Mouse (Mus musculus): ENCODE measurements around the gene Rusc2. TPM values are rescaled to one million over a fixed set of nuclear protein-coding genes. Genes with fewer than 3 reads are reported as not detected.

Gene Rusc2
- polyA plus RNA-seq, 1 experiment from 2014 or later = 37.6 TPM

- Histone ChIP-seq H3K4me3 (replicated peaks) (no peak overlapping the region), H3K9me3 (no peaks in the 10 kb centered on the region), H3K4me1 (no peaks in the 10 kb centered on the region; the same call in 1 of the 2 replicates), H3K4me2 (no peak overlapping the region), H3K27me3 (no peaks in the 10 kb centered on the region), H3K9ac (no peak overlapping the region), H3K36me3 (replicated peaks) (no peaks in the 10 kb centered on the region), H3K27ac (no peak overlapping the region)
- no peak for ATAC-seq (ENCODE audit: low FRiP score)
- 72% methylated on average over 9 of the region's 9 CpGs for WGBS
Measured at GRCm38 (mm10) chr4:43389845-43390440, 8.2 kb downstream of the Rusc2 start.

- no peak overlapping the region for H3K4me3 ChIP-seq (replicated peaks)
- H3K4me1 ChIP-seq = no peaks in the 10 kb centered on the region; the same call in 1 of the 2 replicates
- H3K27ac ChIP-seq = no peak overlapping the region
- H3K27me3 ChIP-seq = no peaks in the 10 kb centered on the region
- no peaks in the 10 kb centered on the region for H3K9me3 ChIP-seq
- 87% methylated on average over 3 of the region's 3 CpGs for WGBS
- no peak overlapping the region for H3K4me2 ChIP-seq
- H3K9ac ChIP-seq = no peak overlapping the region
- no peak for ATAC-seq (ENCODE audit: low FRiP score)
- no peaks in the 10 kb centered on the region for H3K36me3 ChIP-seq (replicated peaks)
Measured at GRCm38 (mm10) chr4:43391521-43392050, 9.8 kb downstream of the Rusc2 start.

- Histone ChIP-seq H3K27ac (no peak overlapping the region), H3K36me3 (replicated peaks) (no peaks in the 10 kb centered on the region)
- 69% methylated on average over 15 of the region's 15 CpGs for WGBS
Measured at GRCm38 (mm10) chr4:43394345-43394891, 12.6 kb downstream of the Rusc2 start.

GRCm38 (mm10) chr4:43395147-43395546 lies 13.4 kb downstream of the Rusc2 start:
- no peaks in the 10 kb centered on the region for H3K9me3 ChIP-seq
- no peak overlapping the region for H3K4me2 ChIP-seq
- ATAC-seq (ENCODE audit: low FRiP score) = no peak
- H3K4me3 ChIP-seq (replicated peaks) = no peak overlapping the region
- peaks cover 8% of the 10 kb centered on the region for H3K4me1 ChIP-seq
- H3K36me3 ChIP-seq (replicated peaks) = no peaks in the 10 kb centered on the region
- 90% methylated on average over 5 of the region's 5 CpGs for WGBS
- no peak overlapping the region for H3K9ac ChIP-seq
- H3K27me3 ChIP-seq = no peaks in the 10 kb centered on the region
- H3K27ac ChIP-seq = no peak overlapping the region

More at GRCm38 (mm10) chr4:43394345-43394891, 12.6 kb downstream of the Rusc2 start:
- Histone ChIP-seq H3K4me3 (replicated peaks) (no peak overlapping the region), H3K9me3 (no peaks in the 10 kb centered on the region), H3K9ac (no peak overlapping the region), H3K27me3 (no peaks in the 10 kb centered on the region), H3K4me2 (no peak overlapping the region), H3K4me1 (peaks cover 7% of the 10 kb centered on the region)
- no peak for ATAC-seq (ENCODE audit: low FRiP score)

GRCm38 (mm10) chr4:43395836-43396235 lies 14.1 kb downstream of the Rusc2 start:
- WGBS = 77% methylated on average over 9 of the region's 9 CpGs

GRCm38 (mm10) chr4:43396381-43396780 lies 14.6 kb downstream of the Rusc2 start:
- no peak for ATAC-seq (ENCODE audit: low FRiP score)
- H3K9me3 ChIP-seq = no peaks in the 10 kb centered on the region
- no peak overlapping the region for H3K4me2 ChIP-seq
- 91% methylated on average over 5 of the region's 5 CpGs for WGBS
- peaks cover 17% of the 10 kb centered on the region for H3K4me1 ChIP-seq
- H3K9ac ChIP-seq = no peak overlapping the region
- no peaks in the 10 kb centered on the region for H3K36me3 ChIP-seq (replicated peaks)
- no peak overlapping the region for H3K27ac ChIP-seq
- no peak overlapping the region for H3K4me3 ChIP-seq (replicated peaks)
- no peaks in the 10 kb centered on the region for H3K27me3 ChIP-seq

More at GRCm38 (mm10) chr4:43395836-43396235, 14.1 kb downstream of the Rusc2 start:
- peaks cover 11% of the 10 kb centered on the region for H3K4me1 ChIP-seq
- no peak overlapping the region for H3K9ac ChIP-seq
- no peak overlapping the region for H3K27ac ChIP-seq
- H3K9me3 ChIP-seq = no peaks in the 10 kb centered on the region
- H3K4me2 ChIP-seq = no peak overlapping the region
- ATAC-seq (ENCODE audit: low FRiP score) = no peak
- no peak overlapping the region for H3K4me3 ChIP-seq (replicated peaks)
- no peaks in the 10 kb centered on the region for H3K27me3 ChIP-seq
- H3K36me3 ChIP-seq (replicated peaks) = no peaks in the 10 kb centered on the region

GRCm38 (mm10) chr4:43398014-43398413 lies 16.2 kb downstream of the Rusc2 start:
- 67% methylated on average over 4 of the region's 4 CpGs for WGBS
- H3K36me3 ChIP-seq (replicated peaks) = no peaks in the 10 kb centered on the region
- no peak overlapping the region for H3K9ac ChIP-seq
- ATAC-seq (ENCODE audit: low FRiP score) = no peak
- no peaks in the 10 kb centered on the region for H3K9me3 ChIP-seq
- H3K4me2 ChIP-seq = no peak overlapping the region
- no peak overlapping the region for H3K4me3 ChIP-seq (replicated peaks)
- H3K4me1 ChIP-seq = peaks cover 20% of the 10 kb centered on the region
- no peaks in the 10 kb centered on the region for H3K27me3 ChIP-seq
- H3K27ac ChIP-seq = no peak overlapping the region

GRCm38 (mm10) chr4:43398829-43399331 lies 17.1 kb downstream of the Rusc2 start:
- Histone ChIP-seq H3K27ac (0 out of 2 replicates have a peak overlapping the region, but pooled peaks have one; percentile 15), H3K36me3 (replicated peaks) (no peaks in the 10 kb centered on the region), H3K4me3 (replicated peaks) (no peak overlapping the region), H3K4me2 (no peak overlapping the region), H3K9ac (no peak overlapping the region), H3K4me1 (peaks cover 20% of the 10 kb centered on the region), H3K27me3 (no peaks in the 10 kb centered on the region), H3K9me3 (no peaks in the 10 kb centered on the region)
- 68% methylated on average over 17 of the region's 17 CpGs for WGBS
- ATAC-seq (ENCODE audit: low FRiP score) = no peak

GRCm38 (mm10) chr4:43399391-43400131 lies 17.8 kb downstream of the Rusc2 start:
- H3K36me3 ChIP-seq (replicated peaks) = no peaks in the 10 kb centered on the region
- 86% methylated on average over 31 of the region's 31 CpGs for WGBS
- H3K4me2 ChIP-seq = no peak overlapping the region
- no peak overlapping the region for H3K4me3 ChIP-seq (replicated peaks)
- H3K9me3 ChIP-seq = no peaks in the 10 kb centered on the region
- no peak overlapping the region for H3K27ac ChIP-seq
- no peaks in the 10 kb centered on the region for H3K27me3 ChIP-seq
- H3K9ac ChIP-seq = no peak overlapping the region
- H3K4me1 ChIP-seq = peaks cover 20% of the 10 kb centered on the region
- no peak for ATAC-seq (ENCODE audit: low FRiP score)

- ATAC-seq (ENCODE audit: low FRiP score) = no peak
- Histone ChIP-seq H3K36me3 (replicated peaks) (no peaks in the 10 kb centered on the region), H3K9ac (no peak overlapping the region), H3K4me3 (replicated peaks) (no peak overlapping the region), H3K4me2 (no peak overlapping the region), H3K4me1 (peaks cover 28% of the 10 kb centered on the region), H3K9me3 (no peaks in the 10 kb centered on the region), H3K27ac (no peak overlapping the region), H3K27me3 (no peaks in the 10 kb centered on the region)
- 14% methylated on average over 10 of the region's 10 CpGs for WGBS
Measured at GRCm38 (mm10) chr4:43400976-43401375, 19.2 kb downstream of the Rusc2 start.

DNA sequence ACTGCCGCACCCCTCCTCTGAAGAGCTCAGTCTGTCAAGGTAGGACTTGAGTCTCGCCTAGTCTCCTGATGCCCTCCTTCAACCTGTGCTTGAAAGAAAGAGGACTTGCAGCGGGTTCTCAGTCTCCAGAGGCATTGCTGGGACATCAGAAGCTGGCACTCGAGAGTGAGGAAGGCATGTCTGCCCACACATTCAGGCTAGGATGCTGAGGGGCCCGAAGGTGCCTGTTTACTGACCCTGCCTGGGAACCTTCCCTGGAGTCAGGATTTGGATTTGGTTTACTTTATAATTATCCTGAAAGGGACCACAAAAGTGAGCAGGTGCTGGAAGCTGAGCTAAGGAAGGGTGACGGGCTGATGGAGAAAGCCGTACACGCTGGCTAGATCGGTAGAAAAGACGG lies 19.7 kb downstream of the Rusc2 start:
- Histone ChIP-seq H3K36me3 (replicated peaks) (no peaks in the 10 kb centered on the region), H3K9me3 (no peaks in the 10 kb centered on the region), H3K4me1 (peaks cover 29% of the 10 kb centered on the region), H3K27me3 (no peaks in the 10 kb centered on the region), H3K9ac (no peak overlapping the region), H3K4me3 (replicated peaks) (no peak overlapping the region), H3K27ac (no peak overlapping the region), H3K4me2 (no peak overlapping the region)
- no peak for ATAC-seq (ENCODE audit: low FRiP score)
- WGBS = 83% methylated on average over 10 of the region's 10 CpGs

DNA sequence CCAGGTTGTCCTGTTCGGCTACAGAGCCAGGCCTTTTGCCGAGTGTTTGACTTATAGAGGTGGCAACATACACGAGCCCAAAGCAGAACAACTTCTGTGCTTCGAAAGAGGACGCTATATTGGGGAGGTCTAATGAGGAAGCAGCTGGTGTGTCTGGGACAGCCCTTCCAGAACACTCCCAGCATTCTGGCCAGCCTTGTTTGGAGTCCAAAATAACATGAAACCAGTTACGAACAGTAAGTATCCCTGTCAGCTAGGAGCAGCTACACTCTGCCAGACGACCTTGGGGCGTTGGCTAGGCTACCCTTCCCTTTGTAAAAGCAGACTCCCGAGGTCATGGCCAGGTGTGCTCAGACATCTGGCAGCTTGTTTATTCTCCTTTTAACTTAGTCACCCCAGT lies 20.4 kb downstream of the Rusc2 start:
- no peaks in the 10 kb centered on the region for H3K9me3 ChIP-seq
- no peak overlapping the region for H3K4me3 ChIP-seq (replicated peaks)
- no peaks in the 10 kb centered on the region for H3K27me3 ChIP-seq
- 82% methylated on average over 9 of the region's 9 CpGs for whole genome bisulfite sequencing
- no peak overlapping the region for H3K4me2 ChIP-seq
- H3K9ac ChIP-seq = no peak overlapping the region
- no peak overlapping the region for H3K27ac ChIP-seq
- H3K4me1 ChIP-seq = peaks cover 30% of the 10 kb centered on the region
- ATAC-seq (ENCODE audit: low FRiP score) = no peak
- H3K36me3 ChIP-seq (replicated peaks) = no peaks in the 10 kb centered on the region

All from forebrain, embryonic 12.5 days (tissue).